Mouse (Mus musculus): ENCODE results near the gene Lrrc59. TPM values are rescaled to one million over a fixed set of nuclear protein-coding genes. Genes with fewer than 3 reads are reported as not detected.

The Lrrc59 gene
- polyA plus RNA-seq, 1 experiment from 2014 or later, result 232 TPM

- H3K4me3 ChIP-seq (replicated peaks), result no peak overlapping the region
Measured at GRCm38 (mm10) chr11:94610744-94611740, 18.5 kb upstream of the Lrrc59 start.

GRCm38 (mm10) chr11:94614603-94615002 lies 15.0 kb upstream of the Lrrc59 start:
- Histone ChIP-seq H3K9ac (no peak overlapping the region), H3K36me3 (no peaks in the 10 kb centered on the region), H3K27ac (no peak overlapping the region), H3K4me1 (replicated peaks) (no peaks in the 10 kb centered on the region), H3K4me2 (replicated peaks) (no peak overlapping the region), H3K27me3 (replicated peaks) (no peaks in the 10 kb centered on the region), H3K9me3 (no peaks in the 10 kb centered on the region), H3K4me3 (replicated peaks) (no peak overlapping the region)
- peak; percentile 84 for ATAC-seq
- 45% methylated on average over 4 of the region's 4 CpGs for WGBS

More at GRCm38 (mm10) chr11:94610744-94611740, 18.5 kb upstream of the Lrrc59 start:
- Histone ChIP-seq H3K27me3 (replicated peaks) (no peaks in the 10 kb centered on the region), H3K4me1 (replicated peaks) (no peaks in the 10 kb centered on the region), H3K36me3 (no peaks in the 10 kb centered on the region), H3K9me3 (no peaks in the 10 kb centered on the region), H3K9ac (no peak overlapping the region), H3K27ac (no peak overlapping the region), H3K4me2 (replicated peaks) (no peak overlapping the region)
- no peak for ATAC-seq
- WGBS, result 65% methylated on average over 4 of the region's 4 CpGs

- no peaks in the 10 kb centered on the region for H3K27me3 ChIP-seq (replicated peaks)
- no peaks in the 10 kb centered on the region for H3K36me3 ChIP-seq
- H3K4me1 ChIP-seq (replicated peaks), result no peaks in the 10 kb centered on the region
- H3K9me3 ChIP-seq, result no peaks in the 10 kb centered on the region
- ATAC-seq, result no peak
- no peak overlapping the region for H3K27ac ChIP-seq
- no peak overlapping the region for H3K4me3 ChIP-seq (replicated peaks)
- no peak overlapping the region for H3K9ac ChIP-seq
- 33% methylated on average over 4 of the region's 4 CpGs for WGBS
- no peak overlapping the region for H3K4me2 ChIP-seq (replicated peaks)
Measured at GRCm38 (mm10) chr11:94615494-94615893, 14.1 kb upstream of the Lrrc59 start.

- Histone ChIP-seq H3K27me3 (replicated peaks) (no peaks in the 10 kb centered on the region), H3K27ac (no peak overlapping the region), H3K4me3 (replicated peaks) (no peak overlapping the region), H3K4me1 (replicated peaks) (no peaks in the 10 kb centered on the region), H3K9me3 (no peaks in the 10 kb centered on the region), H3K9ac (no peak overlapping the region), H3K36me3 (no peaks in the 10 kb centered on the region), H3K4me2 (replicated peaks) (no peak overlapping the region)
- ATAC-seq, result no peak
- 87% methylated on average over 2 of the region's 2 CpGs for WGBS
Measured at GRCm38 (mm10) chr11:94617646-94618045, 11.9 kb upstream of the Lrrc59 start.

- H3K4me3 ChIP-seq (replicated peaks), result no peak overlapping the region
- ATAC-seq, result no peak
- H3K36me3 ChIP-seq, result no peaks in the 10 kb centered on the region
- no peaks in the 10 kb centered on the region for H3K4me1 ChIP-seq (replicated peaks)
- no peak overlapping the region for H3K9ac ChIP-seq
- no peak overlapping the region for H3K4me2 ChIP-seq (replicated peaks)
- no peaks in the 10 kb centered on the region for H3K27me3 ChIP-seq (replicated peaks)
- no peaks in the 10 kb centered on the region for H3K9me3 ChIP-seq
- H3K27ac ChIP-seq, result no peak overlapping the region
- WGBS, result 65% methylated on average over 6 of the region's 6 CpGs
Measured at GRCm38 (mm10) chr11:94620766-94621457, 8.7 kb upstream of the Lrrc59 start.

- H3K27me3 ChIP-seq (replicated peaks), result no peaks in the 10 kb centered on the region
- H3K9me3 ChIP-seq, result no peaks in the 10 kb centered on the region
- H3K4me2 ChIP-seq (replicated peaks), result no peak overlapping the region
- no peak overlapping the region for H3K9ac ChIP-seq
- H3K4me3 ChIP-seq (replicated peaks), result no peak overlapping the region
- ATAC-seq, result no peak
- H3K27ac ChIP-seq, result no peak overlapping the region
- no peaks in the 10 kb centered on the region for H3K4me1 ChIP-seq (replicated peaks)
- no peaks in the 10 kb centered on the region for H3K36me3 ChIP-seq
Measured at GRCm38 (mm10) chr11:94621458-94621852, 8.1 kb upstream of the Lrrc59 start.

GRCm38 (mm10) chr11:94622162-94622561 lies 7.4 kb upstream of the Lrrc59 start:
- H3K4me2 ChIP-seq (replicated peaks), result no peak overlapping the region

GRCm38 (mm10) chr11:94629884-94630198 lies 274 bp downstream of the Lrrc59 start:
- peak; percentile 57 for ATAC-seq
- H3K27me3 ChIP-seq (replicated peaks), result no peaks in the 10 kb centered on the region

More at GRCm38 (mm10) chr11:94622162-94622561, 7.4 kb upstream of the Lrrc59 start:
- Histone ChIP-seq H3K27me3 (replicated peaks) (no peaks in the 10 kb centered on the region), H3K4me1 (replicated peaks) (no peaks in the 10 kb centered on the region), H3K9ac (no peak overlapping the region), H3K9me3 (no peaks in the 10 kb centered on the region), H3K4me3 (replicated peaks) (no peak overlapping the region), H3K36me3 (no peaks in the 10 kb centered on the region), H3K27ac (no peak overlapping the region)
- no peak for ATAC-seq
- WGBS, result 75% methylated on average over 2 of the region's 2 CpGs

GRCm38 (mm10) chr11:94630199-94631011 lies 838 bp downstream of the Lrrc59 start:
- H3K9me3 ChIP-seq, result no peaks in the 10 kb centered on the region
- peaks cover 10% of the 10 kb centered on the region; the same call in 1 of the 2 replicates for H3K4me1 ChIP-seq (replicated peaks)
- H3K4me2 ChIP-seq (replicated peaks), result peak overlapping the region; percentile 81
- peak overlapping the region; percentile 82 for H3K27ac ChIP-seq
- no peaks in the 10 kb centered on the region for H3K27me3 ChIP-seq (replicated peaks)
- ATAC-seq, result peak; percentile 54
- peak overlapping the region; percentile 98 for H3K4me3 ChIP-seq (replicated peaks)
- 11% methylated on average over 26 of the region's 26 CpGs for WGBS
- H3K9ac ChIP-seq, result peak overlapping the region; percentile 86
- H3K36me3 ChIP-seq, result peaks cover 26% of the 10 kb centered on the region

More at GRCm38 (mm10) chr11:94629884-94630198, 274 bp downstream of the Lrrc59 start:
- Histone ChIP-seq H3K27ac (peak overlapping the region; percentile 82), H3K9me3 (no peaks in the 10 kb centered on the region), H3K4me2 (replicated peaks) (peak overlapping the region; percentile 81), H3K36me3 (peaks cover 20% of the 10 kb centered on the region), H3K4me3 (replicated peaks) (peak overlapping the region; percentile 98), H3K9ac (peak overlapping the region; percentile 86), H3K4me1 (replicated peaks) (peaks cover 10% of the 10 kb centered on the region; the same call in 1 of the 2 replicates)
- 0% methylated on average over 28 of the region's 28 CpGs for WGBS

- Histone ChIP-seq H3K9ac (no peak overlapping the region), H3K27ac (no peak overlapping the region), H3K4me2 (replicated peaks) (no peak overlapping the region), H3K9me3 (no peaks in the 10 kb centered on the region), H3K4me3 (replicated peaks) (no peak overlapping the region), H3K27me3 (replicated peaks) (no peaks in the 10 kb centered on the region), H3K36me3 (peaks cover 35% of the 10 kb centered on the region), H3K4me1 (replicated peaks) (peaks cover 10% of the 10 kb centered on the region; the same call in 1 of the 2 replicates)
- 84% methylated on average over 5 of the region's 5 CpGs for WGBS
- ATAC-seq, result no peak
Measured at GRCm38 (mm10) chr11:94631969-94632368, 2.4 kb downstream of the Lrrc59 start.

- H3K9ac ChIP-seq, result no peak overlapping the region
- H3K9me3 ChIP-seq, result no peaks in the 10 kb centered on the region
- H3K36me3 ChIP-seq, result peaks cover 43% of the 10 kb centered on the region
- 0 out of 2 replicates have a peak overlapping the region, but pooled peaks have one; percentile 36 for H3K27ac ChIP-seq
- no peak overlapping the region for H3K4me3 ChIP-seq (replicated peaks)
- no peaks in the 10 kb centered on the region for H3K27me3 ChIP-seq (replicated peaks)
- H3K4me2 ChIP-seq (replicated peaks), result no peak overlapping the region
- WGBS, result 74% methylated on average over 8 of the region's 8 CpGs
- H3K4me1 ChIP-seq (replicated peaks), result peaks cover 10% of the 10 kb centered on the region; the same call in 1 of the 2 replicates
- peak; percentile 78 for ATAC-seq
Measured at GRCm38 (mm10) chr11:94632988-94633387, 3.4 kb downstream of the Lrrc59 start.

GRCm38 (mm10) chr11:94634431-94634830 lies 4.9 kb downstream of the Lrrc59 start:
- 86% methylated on average over 5 of the region's 5 CpGs for WGBS
- no peak for ATAC-seq

More at GRCm38 (mm10) chr11:94634431-94634830, 4.9 kb downstream of the Lrrc59 start:
- Histone ChIP-seq H3K4me2 (replicated peaks) (no peak overlapping the region), H3K4me3 (replicated peaks) (no peak overlapping the region), H3K27me3 (replicated peaks) (no peaks in the 10 kb centered on the region), H3K36me3 (peaks cover 57% of the 10 kb centered on the region), H3K9me3 (no peaks in the 10 kb centered on the region), H3K9ac (no peak overlapping the region), H3K4me1 (replicated peaks) (peaks cover 10% of the 10 kb centered on the region; the same call in 1 of the 2 replicates), H3K27ac (no peak overlapping the region)

Data from intestine, embryonic 15.5 days (tissue).